Mouse (Mus musculus) embryonic facial prominence, embryonic 12.5 days (tissue): ENCODE data around the gene Lzic. TPM values are rescaled to one million over a fixed set of nuclear protein-coding genes. Genes with fewer than 3 reads are reported as not detected.

Experiments used
- ATAC-seq: fragments of 200-750 bp; cut with Nextera tagmentation; 2 replicates; pipeline ENCODE4 v1.8.0; 2017; ENCODE audit not compliant: insufficient number of reproducible peaks, insufficient read depth, low FRiP score, low TSS enrichment
- H3K27ac ChIP-seq: fragments of 300-500 bp; sonication (generic); 2 replicates; pipeline ENCODE4 v1.5.1; 2016; ENCODE audit warnings: mild to moderate bottlenecking
- H3K27me3 ChIP-seq: fragments of 300-500 bp; sonication (generic); 2 replicates; pipeline ENCODE4 v1.6.1; 2016; ENCODE audit warnings: mild to moderate bottlenecking, moderate library complexity
- H3K36me3 ChIP-seq: fragments of 300-500 bp; sonication (generic); 2 replicates; pipeline ENCODE4 v1.6.1; 2016; ENCODE audit warnings: mild to moderate bottlenecking
- H3K4me1 ChIP-seq: fragments of 300-500 bp; sonication (generic); 2 replicates; pipeline ENCODE4 v1.6.1; 2016
- H3K4me2 ChIP-seq: fragments of 300-500 bp; sonication (generic); replicated peaks from 2 replicates; pipeline ENCODE4 v1.6.1; 2016; ENCODE audit warnings: mild to moderate bottlenecking, moderate library complexity
- H3K4me3 ChIP-seq: fragments of 300-500 bp; sonication (generic); 2 replicates; pipeline ENCODE4 v1.5.1; 2016; ENCODE audit warnings: mild to moderate bottlenecking
- H3K9ac ChIP-seq: fragments of 300-500 bp; sonication (generic); 2 replicates; pipeline ENCODE4 v1.6.1; 2016; ENCODE audit warnings: mild to moderate bottlenecking, moderate library complexity
- H3K9me3 ChIP-seq: fragments of 300-500 bp; sonication (generic); 2 replicates; pipeline ENCODE4 v1.6.1; 2016; ENCODE audit warnings: mild to moderate bottlenecking, moderate library complexity
- WGBS: fragments of 180-500 bp; shearing (Covaris S2); methylation state at CpG from one replicate; pipeline ENCODE4 v1.1.7; 2016; 5-methylcytosine and 5-hydroxymethylcytosine counted together
- polyA plus RNA-seq: library from polyadenylated mRNA; unstranded; fragments of >200 nt; fragmentation: Nextera tagmentation; extraction: Ambion mirVana; gene quantifications from 2 replicates; pipeline ENCODE4 v1.2.1, GENCODE M21; 2016

Gene Lzic
- polyA plus RNA-seq, 1 experiment from 2014 or later = 57.6 TPM

DNA sequence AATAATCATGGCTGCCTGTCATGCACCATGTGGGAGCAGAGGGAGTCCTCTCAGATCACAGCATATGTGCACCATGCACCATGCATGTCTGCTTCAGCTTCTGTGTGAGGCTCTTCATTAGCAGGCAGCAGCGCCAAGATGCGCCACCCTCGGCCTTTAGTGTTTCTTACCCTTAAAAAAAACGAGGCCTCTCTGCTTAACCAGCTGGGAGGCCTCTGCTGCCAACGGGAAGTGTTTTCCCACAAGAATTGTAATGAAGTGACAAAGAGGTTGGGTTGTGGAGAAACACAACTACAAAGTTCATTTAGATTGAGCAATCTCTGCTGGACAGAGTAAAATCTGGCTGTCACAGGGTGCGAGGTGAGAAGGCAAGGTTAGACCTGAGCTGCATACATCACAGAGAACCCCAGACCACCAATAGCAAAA lies 26.2 kb downstream of the Lzic start:
- Histone ChIP-seq H3K4me2 (no peak overlapping the region), H3K27ac (no peak overlapping the region), H3K9ac (no peak overlapping the region), H3K4me1 (no peaks in the 10 kb centered on the region), H3K27me3 (no peaks in the 10 kb centered on the region), H3K4me3 (no peak overlapping the region), H3K9me3 (no peaks in the 10 kb centered on the region), H3K36me3 (no peaks in the 10 kb centered on the region)
- no peak for ATAC-seq
- WGBS = 63% methylated on average over 6 of the region's 6 CpGs

DNA sequence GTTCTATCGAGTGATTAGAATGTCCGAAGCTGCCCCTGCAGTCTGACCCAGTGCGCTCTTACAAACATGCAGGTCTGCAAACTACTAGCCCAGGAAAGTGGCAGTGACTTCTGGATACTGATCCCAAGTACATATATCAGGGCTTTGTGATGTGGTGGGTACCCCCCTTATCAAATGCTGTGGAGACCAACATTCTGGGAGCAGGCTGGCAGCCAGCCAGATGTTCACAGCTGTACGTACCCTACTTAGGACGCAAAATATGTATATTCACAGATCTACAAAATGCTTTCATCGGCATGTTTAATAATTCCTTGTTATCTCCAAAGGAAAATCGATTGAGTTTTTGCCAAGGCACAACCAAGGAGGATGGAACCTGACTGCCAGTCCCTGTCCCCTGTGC lies 27.0 kb downstream of the Lzic start:
- Histone ChIP-seq H3K9me3 (no peaks in the 10 kb centered on the region), H3K9ac (no peak overlapping the region), H3K27ac (no peak overlapping the region), H3K4me1 (no peaks in the 10 kb centered on the region), H3K27me3 (no peaks in the 10 kb centered on the region), H3K4me2 (no peak overlapping the region), H3K4me3 (no peak overlapping the region), H3K36me3 (no peaks in the 10 kb centered on the region)
- ATAC-seq = no peak
- WGBS = 87% methylated on average over 7 of the region's 7 CpGs

DNA sequence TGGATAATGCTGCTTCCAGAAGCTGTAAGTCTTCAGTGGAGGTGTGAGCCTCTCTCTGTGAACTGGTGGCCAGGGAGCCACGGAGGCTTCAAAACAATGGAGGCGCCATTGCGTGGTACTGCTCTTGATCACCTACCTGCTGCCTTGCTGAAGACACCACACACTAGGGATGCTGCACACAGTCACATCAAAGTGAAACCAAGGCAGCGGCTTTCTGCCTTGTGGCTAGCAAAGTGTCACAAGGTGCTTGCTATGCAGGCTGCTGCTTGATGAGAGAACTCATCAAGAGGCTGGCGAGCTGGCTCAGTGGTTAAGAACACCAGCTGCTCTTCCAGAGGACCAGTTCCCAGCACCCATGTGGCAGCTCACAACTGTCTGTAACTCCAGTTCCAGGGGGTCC lies 30.7 kb downstream of the Lzic start:
- no peaks in the 10 kb centered on the region for H3K36me3 ChIP-seq
- no peaks in the 10 kb centered on the region for H3K9me3 ChIP-seq
- WGBS = 90% methylated on average over 5 of the region's 5 CpGs
- no peak overlapping the region for H3K4me2 ChIP-seq
- H3K27ac ChIP-seq = no peak overlapping the region
- no peak overlapping the region for H3K4me3 ChIP-seq
- no peaks in the 10 kb centered on the region for H3K27me3 ChIP-seq
- ATAC-seq = no peak
- peaks cover 10% of the 10 kb centered on the region for H3K4me1 ChIP-seq
- no peak overlapping the region for H3K9ac ChIP-seq

DNA sequence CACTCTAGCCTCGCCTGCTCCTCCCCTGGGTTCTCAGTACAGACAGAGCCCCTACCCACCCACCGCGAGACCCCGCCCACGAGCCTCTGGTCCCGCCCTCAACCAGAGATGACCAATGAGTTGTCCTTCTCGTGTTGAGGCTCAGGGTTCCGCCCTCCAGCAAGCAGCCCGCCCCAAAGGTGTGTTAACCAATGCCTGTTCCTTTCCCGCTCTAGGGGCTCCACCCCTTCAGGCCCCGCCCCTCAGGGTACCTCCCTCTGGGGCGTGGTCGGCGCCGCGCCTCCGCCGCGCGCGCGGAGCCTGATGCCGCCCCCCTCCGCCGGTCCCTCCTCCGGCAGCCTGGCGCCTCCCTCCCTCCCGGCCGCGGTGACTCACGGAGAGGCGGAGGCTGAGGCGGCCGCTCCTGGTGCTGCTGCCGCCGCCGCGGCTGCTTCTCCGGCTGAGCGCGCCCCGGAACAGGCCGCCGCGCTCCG lies 32.9 kb downstream of the Lzic start, which contains the start of gene Ctnnbip1:
Gene Ctnnbip1 (plus strand): TSS at position 369 of the 473 bp plus-strand sequence.
- Histone ChIP-seq H3K9ac (peak within 1 kb of the TSS; percentile 93), H3K27ac (peak within 1 kb of the TSS; percentile 76), H3K4me3 (peak within 1 kb of the TSS; percentile 84), H3K36me3 (no peaks in the 10 kb centered on the region), H3K27me3 (no peaks in the 10 kb centered on the region), H3K4me2 (peak within 1 kb of the TSS; percentile 93), H3K4me1 (peaks cover 13% of the 10 kb centered on the region), H3K9me3 (no peaks in the 10 kb centered on the region)
- ATAC-seq = peak; percentile 94
- WGBS = under 1% methylated on average over 39 of the region's 46 CpGs

DNA sequence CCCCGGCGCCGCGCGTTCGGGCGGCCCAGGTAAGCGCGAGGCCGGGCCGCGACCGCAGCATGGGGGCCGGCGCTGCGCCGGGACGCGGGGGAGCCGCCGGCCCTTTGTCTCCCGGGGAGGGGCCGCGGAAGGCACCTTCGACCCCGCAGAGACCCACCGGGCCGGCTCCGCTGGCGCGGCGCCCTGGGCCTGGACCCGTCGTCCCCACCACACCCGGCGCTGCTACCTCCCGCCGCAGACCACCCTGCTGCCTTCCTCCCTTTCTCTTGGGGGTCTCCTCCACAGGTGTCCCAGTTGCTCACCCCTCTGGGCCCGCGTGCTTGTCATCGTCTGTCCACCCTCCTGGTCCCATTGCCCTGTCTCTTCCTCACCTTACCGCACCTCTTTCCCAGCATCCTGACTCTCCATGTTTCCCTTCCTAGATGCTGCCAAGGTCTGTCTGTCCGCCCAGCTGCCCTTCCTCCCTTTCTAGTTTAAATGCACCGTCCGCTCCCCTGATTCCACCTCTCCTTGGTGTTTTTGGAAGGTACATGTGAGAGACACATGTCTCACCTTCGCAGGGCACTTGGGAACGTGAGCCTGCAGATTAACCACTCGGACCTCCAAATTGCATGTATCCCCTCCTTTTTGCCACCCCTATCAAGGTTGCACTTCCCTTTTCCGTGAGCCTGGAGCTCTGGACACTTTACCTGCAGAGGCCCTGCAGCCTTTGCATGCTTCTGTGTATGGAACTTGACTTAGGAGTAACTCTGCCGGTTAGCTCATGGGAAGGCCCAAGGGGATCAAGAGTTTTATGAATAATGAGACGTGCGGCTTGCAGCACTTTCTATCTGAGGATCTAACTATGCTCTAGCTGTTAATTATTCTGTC lies 33.6 kb downstream of the Lzic start:
- Histone ChIP-seq H3K4me3 (peak overlapping the region; percentile 84), H3K36me3 (no peaks in the 10 kb centered on the region), H3K27me3 (no peaks in the 10 kb centered on the region), H3K4me1 (peaks cover 14% of the 10 kb centered on the region), H3K9ac (peak overlapping the region; percentile 93), H3K4me2 (peak overlapping the region; percentile 93), H3K27ac (peak overlapping the region; percentile 76), H3K9me3 (no peaks in the 10 kb centered on the region)
- WGBS = 3% methylated on average over 35 of the region's 52 CpGs
- ATAC-seq = peak; percentile 18; the same call in 1 of the 2 replicates

DNA sequence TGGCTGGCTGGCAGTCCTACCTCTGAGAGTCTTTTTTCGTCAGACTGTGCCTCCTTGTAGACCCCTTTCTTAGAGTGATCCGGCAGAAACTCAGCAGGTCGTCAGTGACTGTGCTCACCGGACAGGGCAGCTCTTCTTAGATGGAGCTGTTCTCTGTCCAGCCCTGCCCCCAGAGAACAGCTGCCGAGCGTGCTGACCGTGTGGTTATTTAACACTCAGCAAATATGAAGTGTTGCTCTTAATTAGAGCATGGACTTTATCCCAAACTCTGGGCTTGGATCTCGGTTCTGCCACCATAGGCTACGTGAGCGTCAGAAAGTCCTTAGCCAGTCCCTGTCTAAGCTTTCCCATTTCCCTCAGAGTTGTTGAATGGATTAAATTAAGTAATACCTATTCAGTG lies 36.2 kb downstream of the Lzic start:
- no peak overlapping the region for H3K9ac ChIP-seq
- no peak overlapping the region for H3K4me3 ChIP-seq
- no peak overlapping the region for H3K27ac ChIP-seq
- peaks cover 22% of the 10 kb centered on the region for H3K4me1 ChIP-seq
- H3K9me3 ChIP-seq = no peaks in the 10 kb centered on the region
- ATAC-seq = no peak
- no peaks in the 10 kb centered on the region for H3K36me3 ChIP-seq
- no peaks in the 10 kb centered on the region for H3K27me3 ChIP-seq
- no peak overlapping the region for H3K4me2 ChIP-seq
- 67% methylated on average over 10 of the region's 10 CpGs for WGBS

DNA sequence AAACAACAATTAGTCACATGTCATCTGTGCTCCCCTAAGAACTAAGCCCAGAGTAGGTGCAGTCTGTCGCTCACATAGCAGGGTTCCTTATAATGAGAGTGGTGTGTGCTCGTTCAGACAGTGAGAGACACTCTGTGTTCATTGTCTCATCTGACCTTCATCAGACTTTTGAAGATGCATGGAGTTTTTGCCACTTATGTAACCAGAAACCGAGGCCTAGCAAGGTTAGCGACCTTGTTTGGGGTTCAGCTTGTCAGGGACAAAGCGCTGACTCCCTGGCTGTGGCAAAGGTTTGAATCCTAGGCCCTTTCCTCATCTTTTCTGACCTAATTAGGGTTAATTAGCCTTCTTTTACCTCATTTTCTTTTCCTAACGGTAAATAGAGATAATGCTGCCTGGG lies 38.9 kb downstream of the Lzic start:
- WGBS = 69% methylated on average over 6 of the region's 6 CpGs
- no peaks in the 10 kb centered on the region for H3K9me3 ChIP-seq
- H3K4me1 ChIP-seq = peaks cover 27% of the 10 kb centered on the region
- H3K4me2 ChIP-seq = no peak overlapping the region
- H3K27me3 ChIP-seq = no peaks in the 10 kb centered on the region
- H3K9ac ChIP-seq = no peak overlapping the region
- no peaks in the 10 kb centered on the region for H3K36me3 ChIP-seq
- no peak for ATAC-seq
- H3K27ac ChIP-seq = no peak overlapping the region
- no peak overlapping the region for H3K4me3 ChIP-seq

DNA sequence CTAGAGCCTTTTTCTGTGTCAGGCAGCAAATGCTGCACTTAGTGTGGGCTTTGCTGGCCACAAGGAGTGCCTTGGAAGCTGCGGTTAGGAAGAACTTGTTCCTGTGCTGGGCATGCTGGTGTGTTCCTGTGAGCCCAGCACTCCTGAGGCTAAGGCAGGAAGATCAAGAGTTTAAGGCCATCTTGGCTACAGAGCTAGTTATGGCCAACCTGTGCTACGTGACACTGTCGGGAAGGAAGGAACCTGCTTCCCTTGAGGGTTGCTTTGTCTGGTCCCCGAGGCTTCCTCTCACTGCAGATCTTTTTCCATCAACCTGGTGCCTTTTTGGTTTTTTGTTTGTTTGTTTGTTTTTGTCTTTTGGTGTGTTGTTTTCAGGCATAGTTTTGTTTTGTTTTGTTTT lies 40.1 kb downstream of the Lzic start:
- no peaks in the 10 kb centered on the region for H3K9me3 ChIP-seq
- H3K4me2 ChIP-seq = no peak overlapping the region
- no peaks in the 10 kb centered on the region for H3K36me3 ChIP-seq
- no peak overlapping the region for H3K9ac ChIP-seq
- ATAC-seq = no peak
- no peaks in the 10 kb centered on the region for H3K27me3 ChIP-seq
- WGBS = 78% methylated on average over 4 of the region's 4 CpGs
- H3K4me1 ChIP-seq = peaks cover 28% of the 10 kb centered on the region
- no peak overlapping the region for H3K4me3 ChIP-seq
- H3K27ac ChIP-seq = no peak overlapping the region

DNA sequence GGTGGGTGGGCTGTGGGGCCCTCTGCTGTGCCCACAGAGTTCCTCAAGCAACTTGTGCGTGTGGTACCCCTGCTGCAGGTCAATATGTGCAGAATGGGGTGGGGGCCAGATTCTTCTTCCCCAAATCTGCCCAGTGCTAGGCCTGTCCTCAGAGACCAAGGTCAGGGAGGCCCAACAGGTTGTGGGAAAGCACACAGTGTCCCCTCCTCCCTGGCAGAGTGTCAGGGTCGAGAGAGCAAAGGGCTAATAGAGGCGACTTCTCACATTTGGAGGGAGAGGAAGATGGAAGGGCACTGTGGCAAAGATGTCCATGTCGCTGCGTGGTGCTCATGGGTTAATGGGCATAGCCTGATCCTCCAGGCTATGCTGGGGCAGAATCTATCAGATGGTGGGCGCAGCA lies 40.8 kb downstream of the Lzic start:
- Histone ChIP-seq H3K36me3 (no peaks in the 10 kb centered on the region), H3K4me1 (peaks cover 28% of the 10 kb centered on the region), H3K9me3 (no peaks in the 10 kb centered on the region), H3K4me3 (no peak overlapping the region), H3K27me3 (no peaks in the 10 kb centered on the region), H3K4me2 (no peak overlapping the region), H3K9ac (no peak overlapping the region), H3K27ac (no peak overlapping the region)
- 75% methylated on average over 6 of the region's 6 CpGs for WGBS
- ATAC-seq = no peak

DNA sequence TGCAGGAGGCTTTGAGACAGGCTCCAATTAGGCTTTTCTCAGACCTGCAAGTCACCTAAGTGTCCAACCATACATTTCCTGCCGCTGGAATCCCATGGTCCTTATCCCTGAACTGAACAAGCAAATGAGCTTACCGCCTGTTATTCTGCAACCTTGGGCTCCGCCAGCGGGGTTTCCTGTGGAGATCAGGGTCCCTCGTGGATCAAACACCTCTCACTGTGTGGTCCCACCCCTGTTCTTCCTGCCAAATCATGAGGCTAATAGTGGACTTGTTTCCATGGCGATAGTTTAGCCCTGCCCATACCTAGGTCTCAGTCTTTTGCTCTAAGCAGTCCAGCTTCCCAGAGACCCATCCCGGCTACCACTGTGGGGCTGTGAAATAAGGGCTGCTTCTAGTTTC lies 41.3 kb downstream of the Lzic start:
- Histone ChIP-seq H3K4me3 (no peak overlapping the region), H3K4me1 (peaks cover 28% of the 10 kb centered on the region), H3K27me3 (no peaks in the 10 kb centered on the region), H3K36me3 (no peaks in the 10 kb centered on the region), H3K9me3 (no peaks in the 10 kb centered on the region), H3K27ac (no peak overlapping the region), H3K4me2 (no peak overlapping the region), H3K9ac (no peak overlapping the region)
- ATAC-seq = no peak
- 44% methylated on average over 7 of the region's 7 CpGs for WGBS

DNA sequence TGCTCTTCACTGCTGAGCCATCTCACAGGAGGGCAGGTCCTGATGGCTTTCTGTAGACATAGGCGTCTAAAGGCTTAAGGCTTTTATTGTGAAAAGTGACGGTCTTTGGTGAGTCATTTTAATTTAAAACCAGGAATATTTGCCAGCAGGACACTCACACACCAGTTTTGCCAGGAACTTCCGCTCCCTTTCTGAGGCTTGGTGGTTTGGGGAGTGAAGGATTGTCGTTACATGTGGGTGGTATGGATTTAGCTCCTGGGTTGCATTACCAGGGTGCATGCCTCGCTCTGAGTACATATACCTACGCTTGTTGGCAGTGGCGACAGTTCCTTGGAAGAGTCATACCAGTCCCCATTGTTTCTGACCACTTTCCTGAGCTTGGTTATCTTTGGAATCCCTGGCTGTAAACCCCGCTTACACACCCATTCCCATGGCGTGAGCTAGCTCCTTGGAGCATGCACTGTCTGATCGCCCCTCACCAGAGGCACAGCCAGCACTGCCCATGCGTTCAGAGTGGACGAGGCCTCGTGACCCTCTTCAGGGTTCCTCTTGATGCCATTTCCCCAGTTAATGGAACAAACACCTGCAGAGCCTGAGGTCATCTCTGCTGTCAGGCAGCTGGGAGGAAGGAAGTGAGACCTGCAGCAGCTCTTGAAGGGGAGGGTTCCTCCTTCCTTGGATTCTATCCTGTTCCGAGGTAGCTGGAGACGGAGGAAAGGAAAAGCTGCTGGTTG lies 42.8 kb downstream of the Lzic start:
- H3K27ac ChIP-seq = 0 out of 2 replicates have a peak overlapping the region, but pooled peaks have one; percentile 3
- H3K27me3 ChIP-seq = no peaks in the 10 kb centered on the region
- 77% methylated on average over 15 of the region's 15 CpGs for WGBS
- peaks cover 26% of the 10 kb centered on the region for H3K4me1 ChIP-seq
- H3K4me2 ChIP-seq = no peak overlapping the region
- H3K9me3 ChIP-seq = no peaks in the 10 kb centered on the region
- H3K9ac ChIP-seq = no peak overlapping the region
- H3K4me3 ChIP-seq = no peak overlapping the region
- no peak for ATAC-seq
- H3K36me3 ChIP-seq = no peaks in the 10 kb centered on the region

DNA sequence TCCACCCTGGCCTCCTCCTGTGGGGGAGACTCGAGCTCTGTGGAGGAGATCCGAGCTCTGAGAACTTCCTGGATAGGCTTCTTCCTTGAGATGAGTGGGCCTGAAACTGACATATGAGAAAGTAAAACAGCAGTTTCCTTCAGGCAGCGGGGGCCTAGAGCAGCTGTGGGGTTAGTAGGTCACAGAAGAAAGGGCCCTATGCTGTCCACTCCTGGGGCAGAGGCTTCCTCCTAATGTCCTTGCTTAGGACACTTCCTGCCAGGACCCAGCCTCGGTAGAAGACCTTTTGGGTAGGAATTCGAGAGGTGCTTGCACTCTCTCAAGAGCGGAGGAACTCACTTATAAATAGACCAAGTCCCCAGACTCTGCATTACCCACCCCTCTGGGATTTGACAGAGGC lies 44.7 kb downstream of the Lzic start:
- no peak overlapping the region for H3K4me2 ChIP-seq
- H3K36me3 ChIP-seq = no peaks in the 10 kb centered on the region
- no peak overlapping the region for H3K27ac ChIP-seq
- H3K9me3 ChIP-seq = no peaks in the 10 kb centered on the region
- 44% methylated on average over 6 of the region's 6 CpGs for WGBS
- ATAC-seq = no peak
- H3K27me3 ChIP-seq = no peaks in the 10 kb centered on the region
- H3K4me1 ChIP-seq = peaks cover 24% of the 10 kb centered on the region
- no peak overlapping the region for H3K9ac ChIP-seq
- no peak overlapping the region for H3K4me3 ChIP-seq
